Mouse (Mus musculus): ENCODE measurements around the gene Dtd2.
A peak's percentile ranks its signal among the peaks of the same experiment; 100 is the strongest.

Dtd2 gene

GRCm38 (mm10) chr12:51985163-51985748 is 21.0 kb downstream of the Dtd2 start:
- DNase-seq (ENCODE audit: low read depth, low spot score) = no peak

GRCm38 (mm10) chr12:51983625-51984024 is 22.7 kb downstream of the Dtd2 start:
- DNase-seq (ENCODE audit: low read depth, low spot score) = no peak

GRCm38 (mm10) chr12:51976531-51976930 is 29.8 kb downstream of the Dtd2 start:
- DNase-seq (ENCODE audit: low read depth, low spot score) = no peak

- DNase-seq (ENCODE audit: low read depth, low spot score) = peak; percentile 74
Observed at GRCm38 (mm10) chr12:51974381-51974780, 31.9 kb downstream of the Dtd2 start.

- peak; percentile 51 for DNase-seq (ENCODE audit: low read depth, low spot score)
Observed at GRCm38 (mm10) chr12:51972269-51973065, 33.8 kb downstream of the Dtd2 start.

- DNase-seq (ENCODE audit: low read depth, low spot score) = peak; percentile 75
Observed at GRCm38 (mm10) chr12:51971070-51971664, 35.1 kb downstream of the Dtd2 start, which contains the start of gene Heatr5a. TSS of gene Heatr5a (minus strand) at chr12:51971321.

- DNase-seq (ENCODE audit: low read depth, low spot score) = no peak
Observed at GRCm38 (mm10) chr12:51970352-51971069, 35.8 kb downstream of the Dtd2 start.

- DNase-seq (ENCODE audit: low read depth, low spot score) = no peak
Observed at GRCm38 (mm10) chr12:51969876-51970275, 36.4 kb downstream of the Dtd2 start.

- DNase-seq (ENCODE audit: low read depth, low spot score) = no peak
Observed at GRCm38 (mm10) chr12:51969092-51969491, 37.2 kb downstream of the Dtd2 start.

GRCm38 (mm10) chr12:51967915-51968595 is 38.2 kb downstream of the Dtd2 start:
- no peak for DNase-seq (ENCODE audit: low read depth, low spot score)

- DNase-seq (ENCODE audit: low read depth, low spot score) = no peak
Observed at GRCm38 (mm10) chr12:51957626-51958025, 48.7 kb downstream of the Dtd2 start.

GRCm38 (mm10) chr12:51952309-51952708 is 54.0 kb downstream of the Dtd2 start:
- DNase-seq (ENCODE audit: low read depth, low spot score) = no peak

- DNase-seq (ENCODE audit: low read depth, low spot score) = no peak
Observed at GRCm38 (mm10) chr12:51947498-51947945, 58.8 kb downstream of the Dtd2 start.

- peak; percentile 30 for DNase-seq (ENCODE audit: low read depth, low spot score)
Observed at GRCm38 (mm10) chr12:51945331-51945730, 61.0 kb downstream of the Dtd2 start.

GRCm38 (mm10) chr12:51939848-51940247 is 66.5 kb downstream of the Dtd2 start:
- no peak for DNase-seq (ENCODE audit: low read depth, low spot score)
